Mouse (Mus musculus) lung, postnatal 0 days (tissue): ENCODE measurements around the gene Tbcel. TPM values are rescaled to one million over a fixed set of nuclear protein-coding genes. Genes with fewer than 3 reads are reported as not detected.
A peak's percentile ranks its signal among the peaks of the same experiment; 100 is the strongest.

Experiments
- ATAC-seq: fragments of 200-750 bp; cut with Nextera tagmentation; 2 replicates; pipeline ENCODE4 v1.8.0; 2017; ENCODE audit warnings: moderate library complexity
- DNase-seq: peaks from one replicate; pipeline ENCODE4 v3.0.0-alpha.2; 2016; ENCODE audit warnings: low spot score
- H3K27ac ChIP-seq: fragments of 300-500 bp; sonication (generic); 2 replicates; pipeline ENCODE4 v1.5.1; 2014; ENCODE audit warnings: antibody characterized with exemption, mild to moderate bottlenecking, low read length, mixed read lengths
- H3K27me3 ChIP-seq: fragments of 300-500 bp; sonication (generic); replicated peaks from 2 replicates; pipeline ENCODE4 v1.6.1; 2014; ENCODE audit warnings: low read length, mixed read lengths; ENCODE audit not compliant: insufficient read depth
- H3K36me3 ChIP-seq: fragments of 300-500 bp; sonication (generic); 2 replicates; pipeline ENCODE4 v1.6.1; 2014; ENCODE audit warnings: low read length, mixed read lengths; ENCODE audit not compliant: insufficient read depth
- H3K4me1 ChIP-seq: fragments of 300-500 bp; sonication (generic); 2 replicates; pipeline ENCODE4 v1.6.1; 2014; ENCODE audit warnings: antibody characterized with exemption, low read depth, low read length, mixed read lengths; ENCODE audit not compliant: insufficient read depth
- H3K4me2 ChIP-seq: fragments of 300-500 bp; sonication (generic); replicated peaks from 2 replicates; pipeline ENCODE4 v1.6.1; 2014; ENCODE audit warnings: low read depth, mild to moderate bottlenecking, low read length, moderate library complexity, mixed read lengths
- H3K4me3 ChIP-seq: fragments of 300-500 bp; sonication (generic); 2 replicates; pipeline ENCODE4 v1.5.1; 2014; ENCODE audit warnings: low read depth, low read length
- H3K9ac ChIP-seq: fragments of 300-500 bp; sonication (generic); replicated peaks from 2 replicates; pipeline ENCODE4 v1.6.1; 2014; ENCODE audit warnings: low read depth, mild to moderate bottlenecking
- H3K9me3 ChIP-seq: fragments of 300-500 bp; sonication (generic); 2 replicates; pipeline ENCODE4 v1.6.1; 2016; ENCODE audit warnings: low read length, mixed read lengths
- CTCF ChIP-seq: IDR thresholded peaks from 2 replicates; pipeline ENCODE4 v1.5.1; 2016; ENCODE audit warnings: antibody characterized with exemption, mild to moderate bottlenecking
- EP300 ChIP-seq: IDR thresholded peaks from 2 replicates; pipeline ENCODE4 v1.6.1; 2016; ENCODE audit warnings: antibody characterized with exemption, mild to moderate bottlenecking, control low read depth
- WGBS: fragments of 180-500 bp; shearing (Covaris S2); extraction: QIAGEN DNeasy Blood & Tissue Kit; methylation state at CpG from one replicate; pipeline ENCODE4 v1.1.7; 2014; 5-methylcytosine and 5-hydroxymethylcytosine counted together
- polyA plus RNA-seq: library from polyadenylated mRNA; unstranded; fragments of >200 nt; fragmentation: Nextera tagmentation; extraction: Ambion mirVana; gene quantifications from 2 replicates; pipeline ENCODE4 v1.2.1, GENCODE M21; 2015

The Tbcel gene
- polyA plus RNA-seq, 1 experiment from 2014 or later, result 9.0 TPM

GRCm38 (mm10) chr9:42508235-42508634 is 626 bp upstream of the Tbcel start:
- H3K4me1 ChIP-seq, result no peaks in the 10 kb centered on the region
- no peak overlapping the region for H3K9ac ChIP-seq
- H3K9me3 ChIP-seq, result no peaks in the 10 kb centered on the region
- no peak overlapping the region for H3K4me3 ChIP-seq
- no peak overlapping the region for H3K4me2 ChIP-seq
- H3K27ac ChIP-seq, result no peak overlapping the region
- no peaks in the 10 kb centered on the region for H3K36me3 ChIP-seq
- TF ChIP-seq CTCF (no peak), EP300 (no peak)
- 58% methylated on average over 7 of the region's 7 CpGs for WGBS
- H3K27me3 ChIP-seq, result no peaks in the 10 kb centered on the region
- ATAC-seq (no peak), DNase-seq (no peak)

DNA sequence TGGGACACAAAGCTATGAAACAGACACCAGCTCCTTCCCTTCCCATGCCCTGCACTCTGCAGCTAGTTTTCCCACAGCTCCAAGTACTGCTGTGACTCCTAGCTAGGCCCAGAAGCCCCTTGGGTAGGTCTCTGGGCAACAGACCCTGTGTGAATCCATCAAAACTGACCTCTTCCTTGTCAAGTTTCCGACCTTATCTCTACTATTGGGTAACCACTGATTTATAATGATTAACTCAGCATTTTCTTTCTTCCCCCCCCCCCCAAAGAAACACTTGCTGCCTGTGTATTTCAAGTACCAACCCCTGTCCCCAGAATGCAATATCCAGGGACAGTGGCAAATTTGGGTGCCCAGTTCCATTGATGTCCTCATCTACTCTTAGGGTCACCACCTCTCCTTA is 587 bp downstream of the Tbcel start:
- no peak for TF ChIP-seq CTCF
- Histone ChIP-seq H3K27ac (no peak overlapping the region), H3K27me3 (no peaks in the 10 kb centered on the region), H3K9me3 (no peaks in the 10 kb centered on the region), H3K36me3 (no peaks in the 10 kb centered on the region), H3K4me1 (no peaks in the 10 kb centered on the region), H3K4me2 (no peak overlapping the region), H3K9ac (no peak overlapping the region), H3K4me3 (no peak overlapping the region)
- DNase-seq (no peak), ATAC-seq (no peak)
- WGBS, result 32% methylated on average over 1 of the region's 1 CpGs

- Histone ChIP-seq H3K4me3 (no peak overlapping the region), H3K4me2 (no peak overlapping the region), H3K9ac (no peak overlapping the region), H3K4me1 (no peaks in the 10 kb centered on the region), H3K36me3 (no peaks in the 10 kb centered on the region), H3K9me3 (no peaks in the 10 kb centered on the region), H3K27me3 (no peaks in the 10 kb centered on the region), H3K27ac (no peak overlapping the region)
- DNase-seq (no peak), ATAC-seq (no peak)
- no peak for TF ChIP-seq EP300
- TF ChIP-seq CTCF, result no peak
- WGBS, result 73% methylated on average over 3 of the region's 3 CpGs
Observed at GRCm38 (mm10) chr9:42504971-42505510, 2.6 kb downstream of the Tbcel start.

DNA sequence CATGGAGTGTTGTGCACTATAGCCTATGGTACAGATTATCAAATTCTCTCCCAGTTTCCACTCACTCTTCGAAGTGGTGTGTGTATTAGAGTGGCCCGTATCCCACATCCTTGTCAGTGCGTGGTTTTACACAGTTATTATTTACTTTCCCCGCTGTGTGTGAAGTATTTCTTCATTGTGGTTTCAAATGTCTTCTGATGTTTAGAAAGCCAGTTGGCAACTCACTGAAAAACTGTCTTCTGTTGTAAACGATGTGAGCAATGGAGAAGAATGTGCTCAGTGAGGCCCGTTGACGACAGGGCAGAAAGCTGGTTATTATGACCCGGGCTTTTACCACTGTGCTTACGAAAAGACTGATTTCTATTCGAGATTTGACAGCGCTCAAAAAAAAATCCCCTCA is 3.0 kb downstream of the Tbcel start:
- no peak overlapping the region for H3K27ac ChIP-seq
- H3K4me3 ChIP-seq, result no peak overlapping the region
- no peaks in the 10 kb centered on the region for H3K36me3 ChIP-seq
- no peak overlapping the region for H3K4me2 ChIP-seq
- no peaks in the 10 kb centered on the region for H3K9me3 ChIP-seq
- no peaks in the 10 kb centered on the region for H3K27me3 ChIP-seq
- no peaks in the 10 kb centered on the region for H3K4me1 ChIP-seq
- peak; percentile 54 for DNase-seq
- no peak overlapping the region for H3K9ac ChIP-seq
- peak; percentile 32; the same call in 1 of the 2 replicates for ATAC-seq
- no peak for TF ChIP-seq CTCF
- no peak for TF ChIP-seq EP300
- 34% methylated on average over 11 of the region's 11 CpGs for WGBS

DNA sequence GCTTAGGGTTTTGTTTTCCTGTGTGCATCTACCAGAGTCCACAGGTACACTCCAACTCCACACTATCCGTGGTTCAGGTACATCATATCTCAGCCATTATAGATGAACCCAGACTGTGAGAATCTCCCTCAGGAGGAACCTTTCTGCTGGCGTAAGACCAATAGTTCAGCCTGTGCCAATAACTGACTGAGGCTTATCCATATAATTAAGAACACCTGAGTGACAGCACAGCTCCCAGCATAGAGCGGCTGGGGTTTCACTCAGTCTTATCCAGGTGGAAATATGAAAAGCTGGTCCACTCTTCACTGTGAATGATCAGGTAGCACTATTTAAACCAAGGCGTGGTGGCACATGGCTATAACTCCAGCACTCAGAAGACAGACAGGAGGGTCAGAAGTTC is 3.9 kb downstream of the Tbcel start:
- DNase-seq (no peak), ATAC-seq (no peak)
- Histone ChIP-seq H3K9me3 (no peaks in the 10 kb centered on the region), H3K4me3 (no peak overlapping the region), H3K9ac (no peak overlapping the region), H3K27me3 (no peaks in the 10 kb centered on the region), H3K4me1 (no peaks in the 10 kb centered on the region), H3K36me3 (no peaks in the 10 kb centered on the region), H3K27ac (no peak overlapping the region), H3K4me2 (no peak overlapping the region)
- TF ChIP-seq EP300, result no peak
- no peak for TF ChIP-seq CTCF
- 75% methylated on average over 4 of the region's 4 CpGs for WGBS

DNA sequence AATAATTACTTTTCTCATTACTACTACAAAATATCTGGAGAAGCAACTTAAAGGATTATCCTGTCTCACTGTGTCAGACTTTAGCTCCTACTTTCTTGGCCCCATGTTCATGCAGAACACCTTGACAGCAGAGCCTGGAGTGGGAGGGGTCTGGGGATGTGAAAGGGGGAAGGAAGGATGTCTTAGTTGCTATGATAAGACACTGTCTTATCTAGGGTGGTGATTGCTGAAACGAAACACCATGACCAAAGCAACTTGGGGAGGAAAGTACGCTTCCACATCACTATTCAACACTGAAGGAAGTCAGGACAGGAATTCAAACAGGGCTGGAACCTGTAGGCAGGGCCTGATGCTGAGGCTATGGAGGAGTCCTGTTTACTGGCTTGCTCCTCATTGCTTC is 11.3 kb downstream of the Tbcel start:
- 67% methylated on average over 2 of the region's 2 CpGs for whole genome bisulfite sequencing
- no peak overlapping the region for H3K4me2 ChIP-seq
- ATAC-seq (no peak), DNase-seq (no peak)
- no peaks in the 10 kb centered on the region for H3K36me3 ChIP-seq
- H3K27ac ChIP-seq, result no peak overlapping the region
- TF ChIP-seq CTCF, result no peak
- TF ChIP-seq EP300, result no peak
- no peaks in the 10 kb centered on the region for H3K4me1 ChIP-seq
- no peaks in the 10 kb centered on the region for H3K27me3 ChIP-seq
- H3K9me3 ChIP-seq, result no peaks in the 10 kb centered on the region
- no peak overlapping the region for H3K9ac ChIP-seq
- no peak overlapping the region for H3K4me3 ChIP-seq

- WGBS, result 61% methylated on average over 9 of the region's 9 CpGs
- H3K9ac ChIP-seq, result no peak overlapping the region
- DNase-seq (no peak), ATAC-seq (no peak)
- no peaks in the 10 kb centered on the region for H3K27me3 ChIP-seq
- H3K36me3 ChIP-seq, result no peaks in the 10 kb centered on the region
- H3K4me1 ChIP-seq, result no peaks in the 10 kb centered on the region
- TF ChIP-seq CTCF, result no peak
- TF ChIP-seq EP300, result no peak
- H3K27ac ChIP-seq, result no peak overlapping the region
- H3K4me3 ChIP-seq, result no peak overlapping the region
- H3K4me2 ChIP-seq, result no peak overlapping the region
- no peaks in the 10 kb centered on the region for H3K9me3 ChIP-seq
Observed at GRCm38 (mm10) chr9:42491780-42492179, 15.8 kb downstream of the Tbcel start.
